Mouse (Mus musculus): ENCODE measurements around the gene Sik3. TPM values are rescaled to one million over a fixed set of nuclear protein-coding genes. Genes with fewer than 3 reads are reported as not detected.
"Not testable (repeated sequence)": the region's sequence is repeated elsewhere in the genome, so short reads cannot be mapped to it uniquely, and the experiment has no call there.

The Sik3 gene
- polyA plus RNA-seq, 1 experiment from 2014 or later = 5.2 TPM

DNA sequence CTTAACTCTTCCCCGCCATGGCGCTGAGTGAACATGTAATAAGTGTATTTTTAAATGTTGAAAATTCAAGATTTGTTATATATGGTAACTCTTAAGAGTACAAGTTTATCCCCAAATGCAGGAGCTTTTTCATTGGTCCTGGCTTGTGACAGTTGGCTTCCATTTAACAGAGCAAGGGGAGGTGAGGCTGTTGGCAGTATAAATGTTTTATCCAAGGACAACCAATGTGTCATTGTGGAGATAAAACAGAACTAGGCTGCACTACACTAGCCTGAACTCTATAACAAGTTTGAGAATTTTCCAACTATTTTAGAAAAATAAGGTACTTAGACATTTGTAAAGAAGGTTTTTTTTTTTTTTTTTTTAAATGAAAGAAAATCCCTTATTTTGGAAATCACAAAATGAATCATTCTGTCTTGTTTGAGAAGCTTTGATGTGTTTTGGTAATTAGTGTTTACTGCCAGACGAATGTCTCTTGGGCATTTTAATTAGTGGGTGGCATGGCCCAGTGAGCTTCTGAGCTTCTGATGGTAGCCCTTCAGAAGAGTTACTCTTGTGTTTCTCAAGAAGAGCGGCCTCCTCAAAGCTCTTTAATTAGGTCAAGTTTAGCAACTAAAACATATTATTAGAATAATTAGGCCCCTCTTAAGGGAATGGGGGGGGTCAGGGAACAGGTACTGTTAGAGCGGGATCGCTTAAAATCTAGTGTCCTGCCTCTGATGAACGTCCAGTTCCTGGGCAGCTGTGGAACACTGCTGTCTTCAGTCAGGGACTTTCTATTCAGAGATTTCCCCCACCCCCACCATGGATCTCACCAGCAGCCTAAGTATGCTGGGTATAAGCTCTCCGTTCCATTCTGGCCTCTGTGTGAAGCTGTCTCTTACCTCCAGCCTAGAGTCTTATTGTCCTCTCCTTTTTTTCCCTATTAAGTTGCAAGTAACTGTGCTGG is 139.7 kb downstream of the Sik3 start:
- ATAC-seq (ENCODE audit: low read depth) = no peak
- Histone ChIP-seq H3K9me3 (ENCODE audit: control insufficient read depth, low read length) (no peaks in the 10 kb centered on the region), H3K9ac (ENCODE audit: low read length) (no peak overlapping the region), H3K4me3 (ENCODE audit: low read length) (no peak overlapping the region), H3K27me3 (ENCODE audit: control insufficient read depth, insufficient read depth, low read depth, low read length) (no peaks in the 10 kb centered on the region), H3K4me2 (ENCODE audit: low read depth, low read length) (no peak overlapping the region), H3K27ac (ENCODE audit: low read length) (no peak overlapping the region; the same call in 1 of the 2 replicates), H3K4me1 (replicated peaks; ENCODE audit: control insufficient read depth, insufficient read depth, low read length) (peaks cover 28% of the 10 kb centered on the region), H3K36me3 (ENCODE audit: control insufficient read depth, insufficient read depth, low read length) (no peaks in the 10 kb centered on the region)
- WGBS = 81% methylated on average over 8 of the region's 8 CpGs

DNA sequence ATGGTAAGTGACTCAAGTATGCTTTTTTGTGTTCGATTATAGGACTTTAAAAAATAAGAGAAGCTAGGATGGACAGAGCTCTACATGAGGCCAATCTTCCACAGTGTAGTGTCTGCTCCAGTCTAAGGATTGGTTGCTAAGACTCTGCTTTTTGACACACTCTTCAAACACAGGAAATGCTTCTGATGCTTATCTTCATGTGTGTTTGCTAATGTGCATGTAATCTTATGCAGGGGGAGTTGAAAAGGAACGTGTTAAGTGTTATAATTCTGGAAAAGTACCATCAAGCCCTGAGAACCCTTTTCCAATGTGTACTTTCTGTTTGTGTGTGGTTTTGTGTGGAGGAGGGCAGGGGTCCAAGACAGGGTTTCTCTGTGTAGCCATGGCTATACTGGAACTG is 141.8 kb downstream of the Sik3 start:
- no peak for ATAC-seq (ENCODE audit: low read depth)
- H3K36me3 ChIP-seq (ENCODE audit: control insufficient read depth, insufficient read depth, low read length) = no peaks in the 10 kb centered on the region
- no peak overlapping the region for H3K4me2 ChIP-seq (ENCODE audit: low read depth, low read length)
- no peaks in the 10 kb centered on the region for H3K27me3 ChIP-seq (ENCODE audit: control insufficient read depth, insufficient read depth, low read depth, low read length)
- 27% methylated on average over 2 of the region's 2 CpGs for WGBS
- H3K4me1 ChIP-seq (replicated peaks; ENCODE audit: control insufficient read depth, insufficient read depth, low read length) = peaks cover 38% of the 10 kb centered on the region
- no peak overlapping the region for H3K27ac ChIP-seq (ENCODE audit: low read length)
- no peak overlapping the region for H3K9ac ChIP-seq (ENCODE audit: low read length)
- H3K4me3 ChIP-seq (ENCODE audit: low read length) = no peak overlapping the region
- no peaks in the 10 kb centered on the region for H3K9me3 ChIP-seq (ENCODE audit: control insufficient read depth, low read length)

DNA sequence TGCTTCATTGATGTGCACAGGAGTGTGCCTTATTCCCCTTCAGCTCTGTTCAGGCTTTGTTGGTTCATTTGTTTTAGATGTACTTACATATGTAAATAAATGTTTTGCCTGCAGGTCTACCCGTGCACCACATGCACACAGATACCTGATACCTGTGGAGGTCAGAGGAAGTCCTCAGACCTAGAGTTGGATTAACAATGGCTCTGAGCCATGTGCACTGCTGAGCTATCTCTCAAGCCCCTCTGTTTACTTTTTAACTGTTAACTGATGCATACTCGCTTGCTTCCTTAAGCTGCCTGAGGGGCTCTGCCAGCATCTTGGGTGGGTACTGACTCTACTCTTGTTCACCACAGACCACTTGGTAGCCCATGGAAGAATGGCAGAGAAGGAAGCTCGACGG is 142.4 kb downstream of the Sik3 start:
- H3K4me3 ChIP-seq (ENCODE audit: low read length) = no peak overlapping the region
- 0 out of 2 replicates have a peak, but pooled peaks have one; percentile 16 for ATAC-seq (ENCODE audit: low read depth)
- WGBS = 44% methylated on average over 4 of the region's 4 CpGs

DNA sequence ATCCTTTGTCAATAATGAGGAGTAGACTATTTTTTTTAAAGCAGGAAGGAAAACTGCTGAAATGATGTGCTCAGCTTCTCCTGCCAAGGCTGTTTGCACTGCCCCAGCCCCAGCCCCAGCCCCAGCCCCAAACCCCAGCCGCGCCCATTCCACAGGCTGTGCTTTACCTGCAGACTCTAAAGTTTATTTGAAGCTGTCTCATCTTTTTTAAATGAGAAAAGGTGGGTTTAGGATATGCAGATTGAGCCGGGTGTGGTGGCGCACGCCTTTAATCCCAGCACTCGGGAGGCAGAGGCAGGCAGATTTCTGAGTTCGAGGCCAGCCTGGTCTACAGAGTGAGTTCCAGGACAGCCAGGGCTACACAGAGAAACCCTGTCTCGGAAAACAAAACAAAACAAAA is 143.2 kb downstream of the Sik3 start:
- not testable (repeated sequence) for H3K4me2 ChIP-seq (ENCODE audit: low read depth, low read length); H3K27ac ChIP-seq (ENCODE audit: low read length); H3K4me3 ChIP-seq (ENCODE audit: low read length); H3K27me3 ChIP-seq (ENCODE audit: control insufficient read depth, insufficient read depth, low read depth, low read length); H3K36me3 ChIP-seq (ENCODE audit: control insufficient read depth, insufficient read depth, low read length); ATAC-seq (ENCODE audit: low read depth); H3K9me3 ChIP-seq (ENCODE audit: control insufficient read depth, low read length); H3K9ac ChIP-seq (ENCODE audit: low read length)
- 95% methylated on average over 8 of the region's 8 CpGs for WGBS
- peaks cover 31% of the 10 kb centered on the region for H3K4me1 ChIP-seq (replicated peaks; ENCODE audit: control insufficient read depth, insufficient read depth, low read length)

More for the DNA sequence above, 142.4 kb downstream of the Sik3 start:
- Histone ChIP-seq H3K4me2 (ENCODE audit: low read depth, low read length) (no peak overlapping the region), H3K9ac (ENCODE audit: low read length) (no peak overlapping the region), H3K27me3 (ENCODE audit: control insufficient read depth, insufficient read depth, low read depth, low read length) (no peaks in the 10 kb centered on the region), H3K36me3 (ENCODE audit: control insufficient read depth, insufficient read depth, low read length) (no peaks in the 10 kb centered on the region), H3K4me1 (replicated peaks; ENCODE audit: control insufficient read depth, insufficient read depth, low read length) (peaks cover 38% of the 10 kb centered on the region), H3K27ac (ENCODE audit: low read length) (no peak overlapping the region), H3K9me3 (ENCODE audit: control insufficient read depth, low read length) (no peaks in the 10 kb centered on the region)

DNA sequence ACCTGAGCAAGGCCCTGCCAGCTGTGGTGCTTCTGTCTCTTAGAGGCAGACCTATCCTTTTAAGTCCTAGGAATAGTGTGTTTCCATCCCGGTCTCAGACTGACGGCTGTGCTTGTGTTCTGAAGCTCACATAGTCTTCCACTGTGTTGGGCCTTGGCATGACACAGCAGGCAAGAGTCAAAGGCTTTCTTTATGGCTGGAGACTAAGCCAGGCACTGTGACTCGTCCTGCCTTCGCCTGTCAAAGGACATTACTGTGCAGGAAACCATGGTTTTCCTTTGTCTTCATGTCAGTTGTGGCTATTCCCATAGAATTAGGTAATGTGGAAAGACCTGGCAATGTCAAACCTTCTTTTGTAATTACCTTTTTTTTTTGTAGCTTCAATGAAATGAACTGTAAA is 144.1 kb downstream of the Sik3 start:
- H3K27ac ChIP-seq (ENCODE audit: low read length) = no peak overlapping the region
- peaks cover 22% of the 10 kb centered on the region for H3K4me1 ChIP-seq (replicated peaks; ENCODE audit: control insufficient read depth, insufficient read depth, low read length)
- WGBS = 87% methylated on average over 4 of the region's 4 CpGs
- H3K4me2 ChIP-seq (ENCODE audit: low read depth, low read length) = no peak overlapping the region
- H3K9ac ChIP-seq (ENCODE audit: low read length) = no peak overlapping the region
- no peaks in the 10 kb centered on the region for H3K36me3 ChIP-seq (ENCODE audit: control insufficient read depth, insufficient read depth, low read length)
- H3K27me3 ChIP-seq (ENCODE audit: control insufficient read depth, insufficient read depth, low read depth, low read length) = no peaks in the 10 kb centered on the region
- H3K4me3 ChIP-seq (ENCODE audit: low read length) = no peak overlapping the region
- no peaks in the 10 kb centered on the region for H3K9me3 ChIP-seq (ENCODE audit: control insufficient read depth, low read length)
- no peak for ATAC-seq (ENCODE audit: low read depth)

DNA sequence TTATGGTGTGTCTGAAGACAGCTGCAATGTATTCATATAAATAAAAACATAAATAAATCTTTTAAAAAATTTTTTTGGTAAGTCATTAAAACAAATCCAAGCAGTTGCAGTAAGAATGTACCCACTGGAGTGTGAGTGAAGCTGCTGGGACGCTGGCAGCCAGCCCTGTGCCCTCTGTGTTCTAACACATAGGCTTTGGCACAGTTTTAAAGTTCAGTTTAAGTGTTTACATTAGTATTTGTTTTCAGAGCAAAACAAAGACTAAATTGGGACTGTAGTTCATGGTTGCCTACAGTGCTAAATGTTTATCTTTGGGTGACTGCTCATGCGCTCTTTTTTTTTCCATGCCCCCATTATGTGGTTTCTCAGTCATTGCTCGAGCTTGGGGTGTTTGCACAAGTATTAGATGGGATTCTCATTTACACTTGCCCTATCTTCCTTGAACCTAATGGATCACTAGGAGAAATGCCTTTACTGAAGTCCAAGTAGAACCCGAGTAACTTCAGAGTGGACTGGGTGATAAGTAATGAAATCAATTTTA is 145.7 kb downstream of the Sik3 start:
- ATAC-seq (ENCODE audit: low read depth) = peak; percentile 64
- 35% methylated on average over 4 of the region's 4 CpGs for WGBS

DNA sequence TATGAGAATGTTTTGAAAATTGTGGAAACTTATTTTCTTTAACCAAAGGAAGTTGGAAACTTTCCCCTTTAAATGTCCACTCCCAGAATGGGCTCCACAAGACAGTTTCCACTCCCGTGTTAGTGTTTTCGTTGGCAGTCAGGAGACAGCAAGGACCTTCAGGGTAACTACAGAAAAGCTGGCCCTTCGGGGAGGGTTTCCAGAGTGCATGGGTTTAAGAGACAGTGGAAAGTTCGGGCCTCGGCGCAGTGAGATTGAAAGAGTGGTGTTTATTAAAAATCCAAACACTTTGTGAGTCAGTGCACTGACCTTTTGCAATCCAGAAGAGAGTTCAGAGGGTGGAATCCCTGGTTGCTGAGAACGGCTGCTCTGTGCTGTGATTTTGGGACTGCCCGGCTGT is 150.8 kb downstream of the Sik3 start:
- H3K27me3 ChIP-seq (ENCODE audit: control insufficient read depth, insufficient read depth, low read depth, low read length) = no peaks in the 10 kb centered on the region
- no peak overlapping the region for H3K9ac ChIP-seq (ENCODE audit: low read length)
- peak overlapping the region; percentile 59 for H3K27ac ChIP-seq (ENCODE audit: low read length)
- H3K4me3 ChIP-seq (ENCODE audit: low read length) = no peak overlapping the region
- ATAC-seq (ENCODE audit: low read depth) = 0 out of 2 replicates have a peak, but pooled peaks have one; percentile 20
- no peak overlapping the region for H3K4me2 ChIP-seq (ENCODE audit: low read depth, low read length)
- H3K36me3 ChIP-seq (ENCODE audit: control insufficient read depth, insufficient read depth, low read length) = no peaks in the 10 kb centered on the region
- H3K9me3 ChIP-seq (ENCODE audit: control insufficient read depth, low read length) = no peaks in the 10 kb centered on the region
- H3K4me1 ChIP-seq (replicated peaks; ENCODE audit: control insufficient read depth, insufficient read depth, low read length) = peaks cover 7% of the 10 kb centered on the region
- WGBS = 32% methylated on average over 8 of the region's 8 CpGs

More for the DNA sequence above, 145.7 kb downstream of the Sik3 start:
- Histone ChIP-seq H3K4me2 (ENCODE audit: low read depth, low read length) (no peak overlapping the region), H3K9ac (ENCODE audit: low read length) (no peak overlapping the region), H3K27me3 (ENCODE audit: control insufficient read depth, insufficient read depth, low read depth, low read length) (no peaks in the 10 kb centered on the region), H3K9me3 (ENCODE audit: control insufficient read depth, low read length) (no peaks in the 10 kb centered on the region), H3K36me3 (ENCODE audit: control insufficient read depth, insufficient read depth, low read length) (no peaks in the 10 kb centered on the region), H3K27ac (ENCODE audit: low read length) (0 out of 2 replicates have a peak overlapping the region, but pooled peaks have one; percentile 31), H3K4me3 (ENCODE audit: low read length) (no peak overlapping the region), H3K4me1 (replicated peaks; ENCODE audit: control insufficient read depth, insufficient read depth, low read length) (peaks cover 18% of the 10 kb centered on the region)

DNA sequence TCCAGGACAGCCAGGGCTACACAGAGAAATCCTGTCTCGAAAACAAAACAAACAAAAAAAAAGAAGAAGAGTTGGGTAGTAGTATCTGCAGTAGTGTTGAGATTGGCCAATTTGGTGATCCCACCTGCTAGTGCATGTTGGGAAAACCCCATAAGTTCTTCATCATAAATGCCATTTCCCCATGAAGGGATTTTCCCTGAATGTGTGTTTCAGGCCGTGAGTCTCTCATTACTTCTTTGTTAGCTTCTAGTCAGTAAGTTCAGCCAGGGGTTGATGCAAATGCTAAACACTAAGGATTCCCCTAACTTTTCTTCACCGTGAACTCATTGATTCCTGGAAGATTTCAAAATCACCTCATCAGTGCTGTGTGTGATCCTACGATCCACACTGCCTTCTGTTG is 156.2 kb downstream of the Sik3 start:
- ATAC-seq (ENCODE audit: low read depth) = no peak
- Histone ChIP-seq H3K27me3 (ENCODE audit: control insufficient read depth, insufficient read depth, low read depth, low read length) (no peaks in the 10 kb centered on the region), H3K36me3 (ENCODE audit: control insufficient read depth, insufficient read depth, low read length) (no peaks in the 10 kb centered on the region), H3K9ac (ENCODE audit: low read length) (no peak overlapping the region), H3K4me1 (replicated peaks; ENCODE audit: control insufficient read depth, insufficient read depth, low read length) (peaks cover 5% of the 10 kb centered on the region; the same call in 1 of the 2 replicates), H3K4me2 (ENCODE audit: low read depth, low read length) (no peak overlapping the region), H3K27ac (ENCODE audit: low read length) (no peak overlapping the region), H3K4me3 (ENCODE audit: low read length) (no peak overlapping the region), H3K9me3 (ENCODE audit: control insufficient read depth, low read length) (no peaks in the 10 kb centered on the region)
- WGBS = 70% methylated on average over 4 of the region's 4 CpGs

DNA sequence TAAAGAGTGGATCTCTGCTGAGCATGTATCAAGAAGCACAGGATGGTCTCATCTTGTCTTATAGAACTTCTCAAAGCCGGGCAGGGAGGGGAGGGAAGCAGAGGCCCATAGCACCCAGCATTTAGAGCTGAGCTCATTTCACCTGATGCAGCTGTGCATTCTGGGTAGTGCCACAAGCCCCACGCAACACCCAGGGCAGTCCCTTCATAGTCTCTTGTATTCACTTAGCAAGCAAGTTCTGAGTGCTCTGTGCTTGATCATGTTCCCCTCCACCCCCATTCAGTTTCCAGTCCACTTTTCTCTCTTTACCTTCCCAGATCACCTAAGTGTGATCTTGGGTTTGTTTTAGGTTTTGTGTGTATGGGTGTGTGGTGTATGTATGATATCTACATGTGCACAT is 159.6 kb downstream of the Sik3 start:
- Histone ChIP-seq H3K4me1 (replicated peaks; ENCODE audit: control insufficient read depth, insufficient read depth, low read length) (peaks cover 20% of the 10 kb centered on the region), H3K9me3 (ENCODE audit: control insufficient read depth, low read length) (no peaks in the 10 kb centered on the region), H3K27me3 (ENCODE audit: control insufficient read depth, insufficient read depth, low read depth, low read length) (no peaks in the 10 kb centered on the region), H3K9ac (ENCODE audit: low read length) (no peak overlapping the region), H3K27ac (ENCODE audit: low read length) (no peak overlapping the region), H3K4me3 (ENCODE audit: low read length) (no peak overlapping the region), H3K4me2 (ENCODE audit: low read depth, low read length) (no peak overlapping the region), H3K36me3 (ENCODE audit: control insufficient read depth, insufficient read depth, low read length) (no peaks in the 10 kb centered on the region)
- 90% methylated on average over 2 of the region's 2 CpGs for whole genome bisulfite sequencing
- ATAC-seq (ENCODE audit: low read depth) = no peak
